Mouse (Mus musculus): ENCODE data around the gene C130074G19Rik.

Gene C130074G19Rik

DNA sequence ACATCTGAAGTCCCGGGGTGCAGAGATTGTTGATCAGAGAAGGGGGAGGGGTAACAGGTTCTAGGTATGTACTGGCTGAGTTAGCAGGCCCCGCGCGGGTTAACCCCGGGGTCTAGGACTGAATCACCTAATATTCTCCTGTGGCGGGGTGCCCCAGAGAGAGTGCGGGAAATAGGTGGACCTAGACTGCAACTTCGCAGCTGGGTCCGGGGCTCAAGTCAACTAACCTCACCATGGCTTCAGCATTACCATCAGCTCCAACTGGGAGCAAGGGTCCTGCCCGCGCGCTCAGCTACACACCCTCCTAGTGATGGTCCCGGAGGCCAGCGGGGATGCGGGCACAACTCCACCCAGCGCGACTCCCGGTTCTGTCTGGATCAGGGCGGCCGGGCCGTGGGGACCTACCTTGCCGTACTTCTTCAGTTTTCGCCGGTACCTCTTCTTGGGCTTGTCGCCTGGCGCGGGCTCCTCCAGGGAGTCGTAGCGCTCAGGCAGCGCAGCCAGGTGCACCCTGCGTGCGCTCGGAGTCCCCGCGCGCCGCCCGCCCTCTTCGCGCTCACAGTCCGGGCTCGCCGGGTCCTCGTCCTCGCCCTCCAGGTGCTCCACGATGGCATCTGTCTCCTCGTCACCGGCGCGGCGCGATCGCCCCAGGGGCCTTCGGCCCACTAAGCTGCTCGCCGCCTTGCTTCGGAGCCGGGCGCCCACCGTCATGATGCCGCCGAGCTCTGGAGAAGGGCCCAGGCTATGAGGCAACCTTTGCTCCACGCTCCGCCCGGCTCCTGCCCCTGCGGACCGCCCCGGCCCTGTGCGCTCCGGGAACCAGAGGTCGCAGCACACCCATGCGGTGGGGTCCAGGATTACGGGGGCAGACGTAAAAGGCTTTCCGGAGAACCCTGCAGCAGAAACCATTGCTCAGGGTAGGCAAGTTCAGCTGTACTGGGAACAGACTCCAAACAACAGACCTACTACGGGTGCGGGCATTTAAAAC, at the start of gene C130074G19Rik:
C130074G19Rik (minus strand) TSS at position 938 of the 988 bp plus-strand sequence.
- no peak for DNase-seq

DNA sequence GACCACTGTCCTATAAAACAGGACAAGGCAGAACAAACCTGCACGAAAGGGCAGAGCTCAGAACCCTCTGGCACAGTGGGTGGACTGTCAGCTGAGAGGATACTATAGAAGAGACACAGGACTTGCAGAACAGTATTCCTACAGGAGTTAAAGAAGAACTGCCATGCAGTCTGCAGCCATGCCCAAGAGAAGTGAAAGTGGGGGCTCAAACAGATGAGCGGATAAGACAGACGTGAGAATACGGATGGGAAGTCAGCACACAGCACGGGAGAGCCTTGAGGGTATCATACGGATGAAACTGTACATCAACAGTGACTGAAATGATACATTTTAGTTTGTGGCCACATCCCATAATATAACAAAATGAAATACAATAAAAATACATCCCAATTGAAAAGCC, 48.1 kb upstream of the C130074G19Rik start:
- no peak for DNase-seq

DNA sequence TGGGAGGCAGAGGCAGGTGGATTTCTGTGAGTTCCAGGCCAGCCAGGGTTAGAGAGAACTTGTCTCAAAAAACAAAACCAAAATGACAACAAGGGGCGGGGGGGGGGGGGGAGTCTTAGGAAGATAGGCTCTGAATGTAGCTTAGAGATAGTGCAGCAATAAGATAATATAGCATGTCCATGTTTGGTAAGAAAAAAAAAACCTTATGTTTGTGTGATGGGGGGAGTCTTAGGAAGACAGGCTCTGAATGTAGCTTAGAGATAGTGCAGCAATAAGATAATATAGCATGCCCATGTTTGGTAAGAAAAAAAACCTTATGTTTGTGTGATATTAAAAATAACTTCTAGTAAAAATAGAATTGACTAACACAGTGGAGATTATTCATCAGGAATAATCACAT, 45.4 kb upstream of the C130074G19Rik start:
- no peak for DNase-seq

DNA sequence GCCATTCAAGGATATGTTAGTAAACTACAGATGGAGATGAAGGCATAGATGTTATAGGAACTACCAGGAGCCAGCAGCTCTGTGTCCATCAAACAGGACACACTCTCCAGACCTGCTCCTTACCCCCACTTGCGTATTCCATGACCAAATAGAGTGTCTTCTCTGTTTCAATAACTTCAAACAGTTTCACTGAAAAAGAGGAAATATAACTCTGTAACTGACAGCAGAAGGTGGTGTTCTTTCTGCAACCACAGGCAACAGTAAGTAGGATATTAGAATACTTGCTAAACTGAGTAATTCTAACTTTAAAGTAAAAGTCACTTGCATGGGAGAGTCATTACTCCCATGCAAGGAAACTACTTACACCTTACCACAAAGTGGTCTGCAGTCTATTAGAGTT, 44.9 kb upstream of the C130074G19Rik start:
- no peak for DNase-seq

DNA sequence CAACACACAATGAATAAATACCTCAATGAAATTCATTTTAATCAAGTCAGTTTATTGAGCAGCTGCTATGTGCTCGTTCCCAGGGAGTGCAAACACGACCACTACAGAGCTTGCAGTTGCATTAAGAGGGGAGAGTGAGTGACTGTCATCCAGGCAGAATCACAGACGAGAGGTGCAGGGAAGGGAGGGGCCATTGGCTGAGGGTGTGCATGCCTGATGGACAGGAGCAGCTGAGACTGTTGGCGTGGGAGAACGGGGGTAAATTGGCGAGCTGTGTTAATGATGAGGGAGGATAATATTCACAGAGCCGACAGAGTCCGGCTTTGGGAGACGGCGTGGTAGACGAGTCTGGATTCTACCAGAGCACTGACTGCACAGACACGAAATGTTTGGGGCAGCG, 39.8 kb upstream of the C130074G19Rik start:
- no peak for DNase-seq

DNA sequence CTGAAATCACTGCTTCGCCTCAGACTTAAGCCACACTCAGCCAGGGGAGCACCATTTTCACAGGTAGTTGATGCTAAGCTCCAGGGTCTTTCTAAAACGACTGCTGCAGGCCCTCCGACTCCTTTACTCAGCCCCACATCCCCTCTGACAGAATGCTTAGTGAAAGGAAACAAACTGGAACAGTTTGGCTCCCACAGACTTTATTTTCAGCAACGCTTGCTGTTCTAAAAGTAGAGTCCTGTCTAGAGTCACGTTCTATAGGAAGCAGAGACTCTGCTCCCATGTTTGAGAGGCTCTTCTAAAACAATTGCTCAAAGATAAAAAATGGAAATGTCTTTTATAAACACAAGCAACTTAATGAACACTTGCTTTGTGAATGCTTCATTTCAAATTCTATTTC, 37.0 kb upstream of the C130074G19Rik start:
- DNase-seq: no peak

DNA sequence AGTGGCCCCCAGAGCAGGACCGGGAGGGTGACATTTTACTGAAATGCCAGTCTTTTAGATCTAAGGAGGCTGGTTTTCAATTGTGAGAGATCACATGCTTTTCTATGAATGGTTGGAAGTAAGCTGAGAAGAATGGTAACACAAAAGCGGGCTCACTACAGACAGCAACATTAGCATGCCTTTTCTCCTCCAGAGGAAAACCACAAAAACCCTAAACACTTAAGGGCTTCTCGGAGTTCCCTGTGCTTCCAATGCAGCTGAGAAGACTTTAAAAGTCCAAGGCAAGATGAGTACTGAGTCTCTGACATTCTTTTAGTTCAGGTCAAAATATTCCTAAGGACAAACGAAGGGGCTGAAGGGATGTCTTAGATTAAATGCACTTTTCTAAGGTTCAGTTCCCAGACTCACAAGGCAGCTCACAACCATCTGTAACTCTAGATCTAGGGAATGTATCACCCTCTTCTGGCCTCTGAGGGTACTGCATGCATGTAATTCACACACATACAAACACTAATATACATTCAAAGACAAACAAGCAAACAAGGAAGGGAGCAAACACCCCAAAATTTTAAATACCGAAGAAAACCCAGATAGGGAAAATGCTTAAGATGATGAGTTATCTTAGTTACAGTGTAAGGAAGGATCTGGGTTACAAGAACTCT, 35.3 kb upstream of the C130074G19Rik start:
- no peak for DNase-seq

DNA sequence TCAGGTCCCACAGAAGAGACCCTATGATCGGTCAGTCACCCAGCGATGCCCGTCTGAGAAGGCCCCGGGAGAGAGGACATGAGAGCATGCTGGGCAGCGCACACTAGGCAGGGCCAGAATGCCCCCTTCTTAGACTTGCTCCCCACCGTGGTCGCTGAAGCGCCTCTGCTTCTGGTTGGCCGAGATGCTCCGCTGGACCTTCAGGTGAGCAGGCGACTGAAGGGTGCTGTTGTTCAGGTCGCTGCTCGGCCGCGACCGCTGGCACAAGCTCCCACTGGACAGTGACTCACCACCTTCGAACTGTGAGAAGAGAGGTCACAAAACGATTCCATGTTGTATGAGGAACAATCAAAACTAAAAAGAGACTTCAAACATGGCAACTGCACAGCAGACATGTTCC, 29.3 kb upstream of the C130074G19Rik start:
- DNase-seq: no peak

DNA sequence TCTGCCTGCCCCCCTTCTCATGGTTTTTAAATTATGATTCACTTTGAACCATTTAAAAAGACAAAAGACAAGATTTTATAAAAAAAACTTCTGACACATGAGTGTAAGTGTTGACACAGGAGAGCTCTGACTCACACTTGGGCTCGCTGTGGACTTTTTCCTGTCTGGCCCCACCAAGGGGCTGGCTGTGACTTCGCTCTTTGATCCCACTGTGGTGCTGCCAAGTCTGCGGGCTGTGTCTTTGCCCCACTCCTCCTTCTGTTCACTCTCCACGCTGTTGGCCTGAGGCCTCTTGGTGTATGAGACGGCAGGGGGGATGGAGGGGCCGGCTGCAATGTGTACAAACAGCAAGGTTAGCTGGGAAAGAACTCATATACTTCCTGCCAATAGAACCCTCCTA, 28.8 kb upstream of the C130074G19Rik start:
- DNase-seq: no peak

DNA sequence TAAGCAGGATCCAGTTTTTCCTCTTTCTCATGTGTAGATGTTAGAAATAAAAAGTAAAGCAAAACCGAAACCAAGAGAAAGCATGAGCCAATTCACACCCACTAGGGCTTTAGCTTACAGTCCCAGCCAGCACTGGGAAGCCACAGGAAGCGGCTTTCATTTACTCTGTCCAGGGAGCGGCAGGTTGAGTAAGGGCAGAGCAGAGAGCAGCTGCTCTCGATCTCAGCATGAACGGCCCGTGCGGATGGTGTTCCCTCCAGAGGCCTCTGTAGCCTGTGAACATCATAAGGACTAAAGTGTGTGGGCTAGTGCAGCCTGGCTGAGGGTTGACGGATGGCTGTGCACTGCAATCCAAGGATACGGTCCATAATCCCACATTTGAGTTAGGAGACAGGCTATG, 25.5 kb upstream of the C130074G19Rik start:
- DNase-seq: no peak

DNA sequence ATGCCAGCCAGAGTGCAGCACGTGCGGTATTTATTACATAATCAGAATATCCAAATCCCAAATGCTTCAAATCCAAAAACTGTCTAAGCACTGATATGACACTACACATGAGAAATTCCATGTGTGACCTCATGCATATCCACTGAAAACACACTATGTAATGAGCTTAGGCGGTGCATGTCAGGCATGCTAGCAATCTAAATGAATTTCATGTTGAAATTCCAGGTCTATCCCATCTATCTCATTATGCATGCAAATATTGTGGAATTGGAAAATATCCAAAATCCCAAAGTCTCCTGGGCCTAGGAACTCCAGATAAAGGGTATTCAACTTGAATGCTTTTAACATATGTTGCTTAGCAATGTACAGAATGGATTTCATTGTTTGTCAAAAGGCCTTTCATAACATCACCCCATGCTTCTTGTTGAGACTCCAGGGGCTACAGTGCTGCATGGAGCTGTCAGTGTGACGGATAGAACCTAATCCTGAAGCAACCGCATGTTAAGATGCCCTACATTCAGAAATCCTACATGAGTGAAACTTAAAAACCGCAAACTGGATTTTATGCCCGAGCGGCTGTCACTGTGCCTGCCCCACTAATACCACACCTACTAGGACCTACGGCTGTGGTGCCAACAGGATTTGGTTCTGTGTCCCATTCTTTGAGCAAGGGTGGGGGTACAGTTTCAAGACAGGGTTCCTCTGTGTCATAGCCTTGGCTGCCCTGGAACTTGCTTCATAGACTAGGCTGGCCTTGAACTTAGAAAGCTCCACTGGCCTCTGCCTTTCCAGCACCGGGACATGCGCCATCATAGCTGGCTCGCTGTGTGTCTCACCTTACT, 23.1 kb upstream of the C130074G19Rik start:
- no peak for DNase-seq

DNA sequence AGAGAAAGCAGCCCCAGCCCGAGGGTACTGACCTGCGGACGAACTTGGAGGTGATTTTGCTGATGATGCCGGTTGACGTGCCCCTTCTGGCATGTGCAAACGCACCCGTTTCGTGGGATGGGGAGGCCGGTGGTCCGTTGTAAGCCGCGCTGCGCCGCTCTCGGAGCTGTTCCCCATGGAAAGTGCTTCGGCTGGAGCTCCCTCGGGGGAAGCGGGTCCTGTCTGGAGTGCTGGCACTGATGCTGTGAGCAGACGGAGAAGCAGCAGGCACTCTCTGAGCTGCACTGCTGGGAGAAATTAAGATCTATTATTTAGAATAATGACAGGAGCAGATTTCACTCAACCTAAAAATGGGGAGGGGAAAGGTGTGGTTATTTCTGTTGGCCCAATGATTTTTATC, 22.4 kb upstream of the C130074G19Rik start:
- DNase-seq: peak; percentile 61 to 68

DNA sequence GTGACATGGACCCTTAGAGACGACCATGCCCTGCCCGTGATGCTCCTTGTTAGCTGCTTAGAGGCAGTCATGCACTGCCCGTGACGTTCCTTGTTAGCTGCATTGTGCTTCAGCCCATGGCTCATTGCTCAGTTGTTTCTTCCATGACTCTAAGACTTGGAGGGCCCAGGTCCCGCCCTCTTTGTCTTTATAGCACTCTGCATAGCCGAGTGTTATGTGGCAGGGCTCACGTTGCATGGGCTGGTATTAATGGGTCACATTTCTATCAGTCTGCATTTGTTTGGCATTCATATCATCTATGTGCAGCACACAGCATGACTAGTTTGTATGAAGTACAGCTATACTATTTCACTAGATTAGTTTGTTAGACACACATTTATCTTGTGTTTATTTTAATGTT, 20.7 kb upstream of the C130074G19Rik start:
- DNase-seq: no peak

DNA sequence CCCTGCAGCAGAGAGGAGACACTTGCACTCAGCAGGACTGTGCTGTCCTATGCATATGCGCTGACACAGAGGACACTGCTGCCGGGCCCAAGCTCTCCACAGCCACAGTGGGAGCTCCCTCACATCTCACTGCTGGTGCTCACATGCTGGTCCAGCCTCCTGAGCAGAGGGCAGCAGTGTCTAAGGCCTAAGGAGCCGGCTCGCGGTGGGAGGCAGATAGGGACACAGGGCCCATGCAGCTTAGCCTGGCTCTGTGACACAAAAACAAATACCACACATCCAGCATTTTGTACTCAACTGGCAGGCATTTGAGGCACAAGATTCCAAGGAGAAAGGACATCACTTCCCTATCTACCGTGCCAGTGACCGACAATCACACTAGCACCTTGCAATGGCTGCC, 19.9 kb upstream of the C130074G19Rik start:
- no peak for DNase-seq

DNA sequence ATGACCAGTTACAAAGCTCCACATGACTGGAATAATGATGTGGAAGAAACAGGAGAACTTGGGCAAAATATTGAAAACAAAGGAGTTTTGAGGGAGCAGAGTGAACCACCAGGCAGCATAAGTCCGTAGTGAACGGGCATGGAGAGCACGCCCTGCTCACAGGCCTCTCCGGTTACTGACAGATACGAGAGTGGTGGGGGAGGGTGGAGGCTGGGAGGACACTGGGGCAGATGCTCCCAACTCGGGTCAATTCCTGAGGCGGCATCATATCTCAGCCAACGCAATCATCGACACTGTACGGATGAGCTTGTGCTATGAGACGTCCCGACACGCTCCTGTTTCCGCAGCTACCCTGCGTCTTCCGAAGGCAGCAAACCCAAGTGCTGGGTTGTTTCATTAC, 14.3 kb upstream of the C130074G19Rik start:
- no peak for DNase-seq

DNA sequence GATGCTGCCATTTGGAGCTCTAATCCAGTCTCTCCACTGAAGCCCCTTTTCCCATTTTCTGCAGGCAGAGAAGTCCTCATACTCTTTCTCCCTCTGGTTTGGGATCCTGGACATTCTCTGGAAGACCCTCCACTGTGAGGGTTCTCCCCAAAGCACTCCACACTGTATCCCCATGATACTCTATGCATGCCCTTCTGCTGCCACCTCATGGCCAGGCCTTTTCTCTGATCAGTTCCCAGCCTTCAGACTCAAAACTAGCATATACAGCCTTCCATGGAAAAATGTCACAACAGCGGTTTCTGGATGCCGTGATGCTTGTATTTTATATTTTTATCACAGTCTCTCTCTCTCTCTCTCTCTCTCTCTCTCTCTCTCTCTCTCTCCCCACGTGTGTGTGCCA, 9.0 kb upstream of the C130074G19Rik start:
- DNase-seq: no peak

DNA sequence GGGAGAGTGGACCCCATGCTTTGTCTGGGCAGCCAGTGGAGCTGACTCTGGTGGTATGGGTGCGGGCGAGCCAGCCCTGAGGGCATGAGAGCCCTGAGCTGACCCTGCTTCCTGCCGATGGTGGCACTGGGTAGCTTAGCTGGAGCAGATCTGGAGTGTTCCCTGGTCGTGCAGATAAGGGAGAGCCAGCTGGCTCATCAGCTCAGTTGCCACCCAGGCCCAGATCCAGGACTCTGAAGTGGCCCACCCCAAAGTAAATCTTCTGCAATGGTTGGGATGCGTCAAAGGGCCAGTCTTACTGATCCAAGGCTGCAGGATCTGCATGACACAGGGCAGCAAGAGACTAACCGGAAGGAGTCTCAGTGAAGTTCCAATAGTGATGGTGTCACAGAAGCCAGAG, 6.4 kb upstream of the C130074G19Rik start:
- DNase-seq: no peak

DNA sequence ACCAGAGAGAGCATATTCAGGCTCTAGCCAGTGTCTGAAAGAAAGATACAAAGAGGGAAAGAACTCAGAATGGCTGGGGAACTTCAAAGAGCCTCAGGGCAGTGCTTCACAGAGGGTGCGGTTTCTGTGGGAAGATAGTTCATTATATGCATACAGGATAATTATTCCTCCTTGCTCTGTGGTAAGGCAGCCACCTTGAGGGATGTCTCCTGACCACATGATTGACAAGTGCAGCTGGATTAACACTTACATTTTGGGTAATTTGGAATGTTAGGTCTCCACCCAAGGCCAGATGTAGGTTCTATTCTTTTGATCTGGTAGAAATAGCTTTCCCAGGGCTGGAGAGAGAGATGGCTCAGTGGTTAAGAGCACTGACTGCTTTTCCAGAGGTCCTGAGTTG, 3.1 kb upstream of the C130074G19Rik start:
- no peak for DNase-seq

DNA sequence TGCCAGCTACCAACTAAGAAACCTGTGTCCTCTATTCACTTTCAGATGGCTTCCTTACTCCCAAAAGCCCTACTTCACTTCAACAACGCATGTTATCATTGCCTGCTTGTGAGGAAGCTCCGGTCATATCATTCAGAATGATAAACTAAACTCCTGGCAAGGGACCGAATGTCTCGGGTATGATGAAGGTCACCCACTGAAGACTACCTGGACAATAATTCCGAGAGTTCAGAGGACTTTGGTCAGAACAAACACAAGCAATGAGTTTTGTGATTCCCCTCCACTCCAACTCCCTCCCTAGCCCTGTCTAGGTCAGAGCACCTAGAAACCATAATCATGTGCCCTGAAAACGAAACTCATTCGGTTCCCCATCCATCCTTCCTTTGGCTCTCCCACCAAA, 1.2 kb downstream of the C130074G19Rik start:
- no peak for DNase-seq

DNA sequence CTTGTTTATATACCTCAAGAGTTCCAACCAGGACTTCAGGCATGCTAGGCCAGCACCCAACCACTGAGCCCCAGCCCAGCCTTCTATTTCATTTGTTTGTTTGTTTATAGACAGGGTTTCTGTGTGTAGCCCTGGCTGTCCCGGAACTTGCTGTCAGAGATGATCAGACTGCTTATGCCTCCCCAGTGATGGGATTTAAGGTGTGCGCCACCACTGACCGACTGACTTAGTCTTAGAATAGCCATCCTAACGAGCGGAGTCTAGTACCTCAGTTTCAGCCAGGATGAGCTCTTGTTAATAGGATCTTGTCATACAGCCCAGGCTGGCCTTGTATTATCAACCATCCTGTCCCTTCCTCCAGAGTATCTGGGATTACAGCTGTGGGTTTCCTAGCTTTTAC, 1.8 kb downstream of the C130074G19Rik start:
- DNase-seq: no peak

DNA sequence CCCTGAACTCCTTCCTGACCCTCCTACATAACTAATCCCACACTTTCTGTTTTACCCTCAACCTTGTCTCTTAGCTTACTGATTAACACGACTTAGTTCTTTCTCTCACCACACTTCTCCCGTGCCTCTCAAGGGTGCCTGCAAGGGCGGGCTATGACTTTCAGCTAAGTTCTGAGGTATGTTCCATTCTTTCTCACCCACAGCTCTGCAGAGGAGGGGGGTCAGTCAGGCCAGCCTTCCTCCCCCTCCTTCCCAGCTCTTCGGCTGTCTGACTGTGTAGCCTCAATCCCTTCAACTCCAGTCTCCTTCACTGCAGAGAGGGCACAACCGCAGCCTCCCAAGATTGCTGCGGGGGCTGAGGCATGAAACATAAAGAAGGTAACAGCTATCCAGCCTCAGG, 4.2 kb downstream of the C130074G19Rik start:
- no peak for DNase-seq

DNA sequence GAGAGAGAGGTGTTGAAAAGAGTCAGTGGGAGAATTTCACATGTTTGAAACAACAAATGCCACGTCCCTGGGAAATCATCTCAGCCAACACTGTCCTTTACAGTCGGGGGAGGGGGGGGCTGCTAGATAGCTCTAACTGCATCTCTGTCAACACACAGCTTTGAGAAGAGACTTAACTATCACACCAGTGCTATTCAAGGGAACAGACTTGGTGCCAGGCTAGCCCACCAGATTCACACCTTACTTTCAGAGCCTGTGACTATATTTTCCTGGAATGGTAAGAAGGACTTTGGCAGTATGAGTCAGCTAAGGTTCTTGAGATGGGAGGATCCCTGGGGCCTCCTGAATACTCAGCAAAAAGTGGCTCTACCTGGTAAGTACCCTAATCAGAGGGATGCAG, 5.7 kb downstream of the C130074G19Rik start:
- DNase-seq: no peak

DNA sequence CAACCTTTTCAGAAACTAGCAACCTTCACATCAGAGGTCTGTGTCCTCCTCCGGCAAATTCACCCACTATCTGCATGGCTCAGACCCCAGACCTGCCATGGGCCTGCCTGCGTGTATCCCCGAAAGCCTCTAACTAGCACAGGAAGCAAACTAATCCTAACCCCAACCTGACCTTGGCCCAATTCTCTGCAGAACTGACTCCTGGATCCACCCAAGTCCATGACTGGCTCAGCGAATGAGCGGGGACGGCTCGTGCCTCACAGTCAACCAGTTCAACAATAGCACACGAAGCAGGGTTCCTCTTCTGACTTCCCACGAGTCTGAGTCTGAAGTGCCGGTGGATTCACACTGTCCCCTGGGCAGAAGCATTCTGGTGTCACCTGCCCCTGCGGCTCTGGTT, 9.1 kb downstream of the C130074G19Rik start:
- no peak for DNase-seq

Data from cerebellum, postnatal 36 days (tissue).